Mouse (Mus musculus) liver, adult 2 months (tissue): ENCODE data around the gene Cdc40.

Experiments used
- CTCF ChIP-seq: fragments of 200-500 bp; IDR thresholded peaks from 2 replicates; pipeline ENCODE4 v1.5.1; 2011; ENCODE audit warnings: low read depth, low read length, control low read depth
- POLR2A ChIP-seq: fragments of 200-500 bp; IDR thresholded peaks from 2 replicates; pipeline ENCODE4 v1.6.1; 2011; ENCODE audit warnings: low read length, control low read depth; ENCODE audit not compliant: insufficient read depth; ENCODE audit errors: extremely low read depth

- TF ChIP-seq POLR2A (no peak), CTCF (no peak)
These were observed 52.8 kb downstream of the Cdc40 start for GRCm38 (mm10) chr10:40830312-40830711.
